Mouse (Mus musculus) E14TG2a.4 (cell line): Measurements from ENCODE around the gene Ngfr.

Source experiments
- CTCF ChIP-seq: conservative IDR thresholded peaks from 2 replicates; pipeline ENCODE4 v1.5.1; 2014; ENCODE audit warnings: low read length
- NANOG ChIP-seq: IDR thresholded peaks from 2 replicates; pipeline ENCODE4 v1.6.1; 2014; ENCODE audit warnings: borderline replicate concordance, low read length, mixed read lengths
- POU5F1 ChIP-seq: IDR thresholded peaks from 2 replicates; pipeline ENCODE4 v1.6.1; 2014; ENCODE audit warnings: low read length, borderline replicate concordance

DNA sequence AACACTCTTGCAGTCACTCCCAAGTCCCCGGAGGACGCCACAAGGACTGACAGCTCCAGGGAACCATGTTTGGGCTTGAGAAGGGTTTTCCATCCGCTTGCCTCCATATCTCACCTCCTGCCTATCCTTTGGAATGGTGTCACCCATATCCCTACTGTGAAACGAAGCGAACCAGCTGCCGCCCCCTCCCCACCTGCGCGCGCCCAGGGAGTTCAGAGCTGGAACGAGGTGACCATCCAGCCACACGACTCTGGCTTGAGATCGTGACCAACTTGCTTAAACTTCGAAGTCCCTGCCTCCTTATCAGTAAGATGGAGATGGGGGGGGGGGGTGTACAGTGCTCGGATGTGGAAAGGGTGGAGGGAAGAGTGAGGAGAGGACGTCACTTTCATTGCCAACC is 1.9 kb downstream of the Ngfr start:
- TF ChIP-seq CTCF (no peak), POU5F1 (no peak), NANOG (no peak)
